Mouse (Mus musculus): ENCODE measurements around the gene Efnb3. TPM values are rescaled to one million over a fixed set of nuclear protein-coding genes. Genes with fewer than 3 reads are reported as not detected.
A peak's percentile ranks its signal among the peaks of the same experiment; 100 is the strongest.

Gene Efnb3
- polyA plus RNA-seq, 1 experiment: 1.2 TPM

GRCm38 (mm10) chr11:69519976-69520375, 40.0 kb downstream of the Efnb3 start:
- 73% methylated on average over 4 of the region's 4 CpGs for WGBS
- Histone ChIP-seq H3K27me3 (ENCODE audit: control insufficient read depth, insufficient read depth, low read length) (no peaks in the 10 kb centered on the region), H3K36me3 (ENCODE audit: control insufficient read depth, insufficient read depth, low read length) (no peaks in the 10 kb centered on the region), H3K4me1 (ENCODE audit: control insufficient read depth, insufficient read depth, insufficient read length) (no peaks in the 10 kb centered on the region), H3K4me3 (ENCODE audit: extremely low read depth, insufficient read depth, insufficient read length) (no peak overlapping the region), H3K27ac (ENCODE audit: insufficient read depth, low read length) (no peak overlapping the region)
- DNase-seq (ENCODE audit: low read depth in 1 of 2, low spot score in 2 of 2): no peak
- TF ChIP-seq POLR2A (IDR thresholded peaks at IDR 0.05; ENCODE audit: low read depth, low read length) (no peak), CTCF (IDR thresholded peaks at IDR 0.05; ENCODE audit: extremely low read depth, insufficient read depth, insufficient read length, insufficient replicate concordance) (no peak)

- Histone ChIP-seq H3K4me1 (ENCODE audit: control insufficient read depth, insufficient read depth, insufficient read length) (no peaks in the 10 kb centered on the region), H3K27ac (ENCODE audit: insufficient read depth, low read length) (peak overlapping the region; percentile 38; the same call in 1 of the 2 replicates), H3K27me3 (ENCODE audit: control insufficient read depth, insufficient read depth, low read length) (no peaks in the 10 kb centered on the region), H3K36me3 (ENCODE audit: control insufficient read depth, insufficient read depth, low read length) (no peaks in the 10 kb centered on the region), H3K4me3 (ENCODE audit: extremely low read depth, insufficient read depth, insufficient read length) (no peak overlapping the region)
- 62% methylated on average over 3 of the region's 3 CpGs for WGBS
- no peak for TF ChIP-seq POLR2A (IDR thresholded peaks at IDR 0.05; ENCODE audit: low read depth, low read length)
- no peak for TF ChIP-seq CTCF (IDR thresholded peaks at IDR 0.05; ENCODE audit: extremely low read depth, insufficient read depth, insufficient read length, insufficient replicate concordance)
- no peak for DNase-seq (ENCODE audit: low read depth in 1 of 2, low spot score in 2 of 2)
Observed at GRCm38 (mm10) chr11:69516661-69517060, 43.3 kb downstream of the Efnb3 start.

GRCm38 (mm10) chr11:69516151-69516640, 43.8 kb downstream of the Efnb3 start:
- no peak overlapping the region for H3K4me3 ChIP-seq (ENCODE audit: extremely low read depth, insufficient read depth, insufficient read length)

GRCm38 (mm10) chr11:69513840-69514239, 46.2 kb downstream of the Efnb3 start:
- H3K36me3 ChIP-seq (ENCODE audit: control insufficient read depth, insufficient read depth, low read length): no peaks in the 10 kb centered on the region
- H3K4me1 ChIP-seq (ENCODE audit: control insufficient read depth, insufficient read depth, insufficient read length): no peaks in the 10 kb centered on the region
- no peaks in the 10 kb centered on the region for H3K27me3 ChIP-seq (ENCODE audit: control insufficient read depth, insufficient read depth, low read length)
- DNase-seq (ENCODE audit: low read depth in 1 of 2, low spot score in 2 of 2): peak; percentile 25 to 45
- 8% methylated on average over 6 of the region's 6 CpGs for WGBS
- H3K4me3 ChIP-seq (ENCODE audit: extremely low read depth, insufficient read depth, insufficient read length): no peak overlapping the region
- TF ChIP-seq POLR2A (IDR thresholded peaks at IDR 0.05; ENCODE audit: low read depth, low read length) (no peak), CTCF (IDR thresholded peaks at IDR 0.05; ENCODE audit: extremely low read depth, insufficient read depth, insufficient read length, insufficient replicate concordance) (peak; percentile 52; the same call in 1 of the 2 replicates)
- H3K27ac ChIP-seq (ENCODE audit: insufficient read depth, low read length): no peak overlapping the region

More at GRCm38 (mm10) chr11:69516151-69516640, 43.8 kb downstream of the Efnb3 start:
- no peaks in the 10 kb centered on the region for H3K27me3 ChIP-seq (ENCODE audit: control insufficient read depth, insufficient read depth, low read length)
- peak overlapping the region; percentile 38; the same call in 1 of the 2 replicates for H3K27ac ChIP-seq (ENCODE audit: insufficient read depth, low read length)
- H3K36me3 ChIP-seq (ENCODE audit: control insufficient read depth, insufficient read depth, low read length): no peaks in the 10 kb centered on the region
- H3K4me1 ChIP-seq (ENCODE audit: control insufficient read depth, insufficient read depth, insufficient read length): no peaks in the 10 kb centered on the region
- DNase-seq (ENCODE audit: low read depth in 1 of 2, low spot score in 2 of 2): no peak
- TF ChIP-seq POLR2A (IDR thresholded peaks at IDR 0.05; ENCODE audit: low read depth, low read length) (no peak), CTCF (IDR thresholded peaks at IDR 0.05; ENCODE audit: extremely low read depth, insufficient read depth, insufficient read length, insufficient replicate concordance) (no peak)
- 40% methylated on average over 15 of the region's 15 CpGs for WGBS

- Histone ChIP-seq H3K4me1 (ENCODE audit: control insufficient read depth, insufficient read depth, insufficient read length) (no peaks in the 10 kb centered on the region), H3K27ac (ENCODE audit: insufficient read depth, low read length) (no peak overlapping the region), H3K4me3 (ENCODE audit: extremely low read depth, insufficient read depth, insufficient read length) (no peak overlapping the region), H3K36me3 (ENCODE audit: control insufficient read depth, insufficient read depth, low read length) (no peaks in the 10 kb centered on the region), H3K27me3 (ENCODE audit: control insufficient read depth, insufficient read depth, low read length) (no peaks in the 10 kb centered on the region)
- 63% methylated on average over 7 of the region's 7 CpGs for WGBS
- TF ChIP-seq CTCF (IDR thresholded peaks at IDR 0.05; ENCODE audit: extremely low read depth, insufficient read depth, insufficient read length, insufficient replicate concordance) (no peak), POLR2A (IDR thresholded peaks at IDR 0.05; ENCODE audit: low read depth, low read length) (no peak)
- no peak for DNase-seq (ENCODE audit: low read depth in 1 of 2, low spot score in 2 of 2)
Observed at GRCm38 (mm10) chr11:69510796-69511496, 49.1 kb downstream of the Efnb3 start.

Other genes with a start within 250 kb of the Efnb3 start
- 9.2 and 10.9 TPM in 2 replicates for gene Cntrob, start 236.4 kb downstream of the Efnb3 start, polyA plus RNA-seq (2012; rRNA removed)
- gene Trappc1, start 236.2 kb downstream of the Efnb3 start, polyA plus RNA-seq (2012; rRNA removed): 21.2 and 28.6 TPM in 2 replicates
- 0.92 and 1.2 TPM in 2 replicates for gene Kcnab3, start 233.9 kb downstream of the Efnb3 start, polyA plus RNA-seq (2012; rRNA removed)
- 0.47 and 0.86 TPM in 2 replicates for gene Rnf227, start 219.7 kb downstream of the Efnb3 start, polyA plus RNA-seq (2012; rRNA removed)
- 146 and 160 TPM in 2 replicates for gene Chd3, start 190.8 kb downstream of the Efnb3 start, polyA plus RNA-seq (2012; rRNA removed)
- gene Naa38, start 164.7 kb downstream of the Efnb3 start, polyA plus RNA-seq (2012; rRNA removed): 82.3 and 105 TPM in 2 replicates
- 9.5 and 11.1 TPM in 2 replicates for gene Cyb5d1, start 164.6 kb downstream of the Efnb3 start, polyA plus RNA-seq (2012; rRNA removed)
- gene Tmem88, start 162.0 kb downstream of the Efnb3 start, polyA plus RNA-seq (2012; rRNA removed): 14.3 and 20.5 TPM in 2 replicates
- gene Kdm6b, start 146.5 kb downstream of the Efnb3 start, polyA plus RNA-seq (2012; rRNA removed): 15.8 and 17.0 TPM in 2 replicates
- gene Dnah2, start 11.1 kb downstream of the Efnb3 start, polyA plus RNA-seq (2012; rRNA removed): 0.29 and 0.31 TPM in 2 replicates
- 15.6 and 21.3 TPM in 2 replicates for gene Wrap53, start 20.1 kb upstream of the Efnb3 start, polyA plus RNA-seq (2012; rRNA removed)
- gene Trp53, start 20.2 kb upstream of the Efnb3 start, polyA plus RNA-seq (2012; rRNA removed): 105 and 144 TPM in 2 replicates
- gene Atp1b2, start 45.7 kb upstream of the Efnb3 start, polyA plus RNA-seq (2012; rRNA removed): 10.7 and 11.2 TPM in 2 replicates
- gene Shbg, start 57.7 kb upstream of the Efnb3 start, polyA plus RNA-seq (2012; rRNA removed): not detected in 2 replicates
- 1.1 and 1.4 TPM in 2 replicates for gene Sat2, start 61.8 kb upstream of the Efnb3 start, polyA plus RNA-seq (2012; rRNA removed)
- 40.9 and 41.6 TPM in 2 replicates for gene Fxr2, start 72.8 kb upstream of the Efnb3 start, polyA plus RNA-seq (2012; rRNA removed)
- 0.09 and 0.35 TPM in 2 replicates for gene Sox15, start 95.1 kb upstream of the Efnb3 start, polyA plus RNA-seq (2012; rRNA removed)
- gene Mpdu1, start 102.4 kb upstream of the Efnb3 start, polyA plus RNA-seq (2012; rRNA removed): 63.6 and 74.2 TPM in 2 replicates
- gene Cd68, start 105.9 kb upstream of the Efnb3 start, polyA plus RNA-seq (2012; rRNA removed): 103 and 114 TPM in 2 replicates
- 172 and 196 TPM in 2 replicates for gene Eif4a1, start 112.2 kb upstream of the Efnb3 start, polyA plus RNA-seq (2012; rRNA removed)
- gene Senp3, start 121.9 kb upstream of the Efnb3 start, polyA plus RNA-seq (2012; rRNA removed): 32.6 and 36.1 TPM in 2 replicates
- gene Tnfsf13, start 125.6 kb upstream of the Efnb3 start, polyA plus RNA-seq (2012; rRNA removed): 4.6 and 4.9 TPM in 2 replicates
- 23.9 and 26.6 TPM in 2 replicates for gene Tnfsf12, start 135.6 kb upstream of the Efnb3 start, polyA plus RNA-seq (2012; rRNA removed)
- gene Tnfsfm13, start 135.9 kb upstream of the Efnb3 start, polyA plus RNA-seq (2012; rRNA removed): 4.8 and 5.0 TPM in 2 replicates
- gene Polr2a, start 198.4 kb upstream of the Efnb3 start, polyA plus RNA-seq (2012; rRNA removed): 43.8 and 45.4 TPM in 2 replicates
- not detected in 2 replicates for gene Slc35g3, start 201.8 kb upstream of the Efnb3 start, polyA plus RNA-seq (2012; rRNA removed)
- 28.4 and 37.0 TPM in 2 replicates for gene Zbtb4, start 205.7 kb upstream of the Efnb3 start, polyA plus RNA-seq (2012; rRNA removed)
- 7.1 and 8.4 TPM in 2 replicates for gene Chrnb1, start 235.7 kb upstream of the Efnb3 start, polyA plus RNA-seq (2012; rRNA removed)
- 1.1 and 1.2 TPM in 2 replicates for gene Fgf11, start 241.7 kb upstream of the Efnb3 start, polyA plus RNA-seq (2012; rRNA removed)
- 0.23 and 0.31 TPM in 2 replicates for gene Tmem102, start 245.4 kb upstream of the Efnb3 start, polyA plus RNA-seq (2012; rRNA removed)